Mouse (Mus musculus) bone marrow macrophage, adult 2 months (primary cell): ENCODE data around the gene Dctn3.

Experiments used
- CTCF ChIP-seq: IDR thresholded peaks from 2 replicates; pipeline ENCODE4 v1.5.1; 2012; ENCODE audit warnings: low read depth, mild to moderate bottlenecking, low read length, moderate library complexity
- POLR2A ChIP-seq: IDR thresholded peaks from 2 replicates; pipeline ENCODE4 v1.6.1; 2012; ENCODE audit warnings: mild to moderate bottlenecking, low read depth, low read length, borderline replicate concordance

DNA sequence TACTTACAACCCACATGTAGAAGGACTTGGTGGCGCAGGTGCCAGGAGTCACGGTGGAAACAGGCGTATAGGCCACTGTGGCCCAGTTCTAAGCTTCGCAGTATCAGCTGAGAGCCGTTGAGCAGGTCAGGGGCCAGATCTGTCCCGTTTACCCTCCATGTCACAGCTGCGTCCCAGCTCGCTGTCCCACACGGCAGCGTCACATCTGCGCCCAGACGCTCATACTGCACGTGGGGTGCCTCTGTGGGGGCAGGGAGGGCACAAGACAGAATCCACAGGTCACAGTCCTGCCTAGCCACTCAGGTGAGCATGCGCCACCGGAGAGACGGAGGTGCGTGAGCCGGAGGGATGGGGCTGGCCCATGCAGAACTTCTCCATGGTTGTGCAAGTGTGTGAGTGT is 52.1 kb downstream of the Dctn3 start:
- TF ChIP-seq CTCF (no peak), POLR2A (no peak)
